Mouse (Mus musculus): ENCODE results near the gene Lmbr1l.

Gene Lmbr1l

GRCm38 (mm10) chr15:98869342-98870178 is 48.5 kb downstream of the Lmbr1l start:
- no peak for DNase-seq (ENCODE audit: low spot score in 2 of 2)

GRCm38 (mm10) chr15:98868346-98869063 is 49.5 kb downstream of the Lmbr1l start:
- no peak for DNase-seq (ENCODE audit: low spot score in 2 of 2)

GRCm38 (mm10) chr15:98867321-98867720 is 50.7 kb downstream of the Lmbr1l start:
- DNase-seq (ENCODE audit: low spot score in 2 of 2) = no peak

- no peak for DNase-seq (ENCODE audit: low spot score in 2 of 2)
These were observed 51.5 kb downstream of the Lmbr1l start for GRCm38 (mm10) chr15:98866501-98866900.

GRCm38 (mm10) chr15:98865771-98866170 is 52.3 kb downstream of the Lmbr1l start:
- no peak for DNase-seq (ENCODE audit: low spot score in 2 of 2)

- no peak for DNase-seq (ENCODE audit: low spot score in 2 of 2)
These were observed 53.1 kb downstream of the Lmbr1l start for GRCm38 (mm10) chr15:98864951-98865350.

GRCm38 (mm10) chr15:98863451-98863958 is 54.5 kb downstream of the Lmbr1l start:
- DNase-seq (ENCODE audit: low spot score in 2 of 2) = no peak

GRCm38 (mm10) chr15:98861701-98862410 is 56.2 kb downstream of the Lmbr1l start:
- peak in 1 of 2 experiments; percentile 6 for DNase-seq (ENCODE audit: low spot score in 2 of 2)

- DNase-seq (ENCODE audit: low spot score in 2 of 2) = no peak
These were observed 57.1 kb downstream of the Lmbr1l start for GRCm38 (mm10) chr15:98860921-98861320.

- no peak for DNase-seq (ENCODE audit: low spot score in 2 of 2)
These were observed 58.5 kb downstream of the Lmbr1l start for GRCm38 (mm10) chr15:98859319-98860043.

- peak in 1 of 2 experiments; percentile 5 for DNase-seq (ENCODE audit: low spot score in 2 of 2)
These were observed 63.8 kb downstream of the Lmbr1l start for GRCm38 (mm10) chr15:98854214-98854613.

Data from frontal cortex, postnatal 10 days (tissue).